Mouse (Mus musculus): ENCODE measurements around the gene Rnf216. TPM values are rescaled to one million over a fixed set of nuclear protein-coding genes. Genes with fewer than 3 reads are reported as not detected.
A peak's percentile ranks its signal among the peaks of the same experiment; 100 is the strongest.

Gene Rnf216
- polyA plus RNA-seq, 1 experiment from 2014 or later: 26.9 TPM

- Histone ChIP-seq H3K27me3 (replicated peaks; ENCODE audit: control insufficient read depth, insufficient read depth, low read length) (no peaks in the 10 kb centered on the region), H3K9me3 (replicated peaks; ENCODE audit: control insufficient read depth, low read length) (no peaks in the 10 kb centered on the region), H3K4me2 (ENCODE audit: low read length) (no peak overlapping the region), H3K36me3 (ENCODE audit: control insufficient read depth, insufficient read depth, low read length) (0 out of 2 replicates have a peak, but pooled peaks cover 3% of the 10 kb centered on the region), H3K9ac (ENCODE audit: low read length) (no peak overlapping the region; the same call in 1 of the 2 replicates), H3K27ac (ENCODE audit: low read depth, low read length) (peak overlapping the region; percentile 3; the same call in 1 of the 2 replicates), H3K4me3 (ENCODE audit: low read depth, low read length) (no peak overlapping the region), H3K4me1 (ENCODE audit: control insufficient read depth, insufficient read depth, low read length) (peaks cover 13% of the 10 kb centered on the region)
- 57% methylated on average over 5 of the region's 5 CpGs for WGBS
- DNase-seq (ENCODE audit: low spot score) (peak; percentile 33), ATAC-seq (no peak; the same call in 1 of the 2 replicates)
Measured at GRCm38 (mm10) chr5:143053132-143053972, 59.4 kb downstream of the Rnf216 start.

- H3K27me3 ChIP-seq (replicated peaks; ENCODE audit: control insufficient read depth, insufficient read depth, low read length): no peaks in the 10 kb centered on the region
- no peak overlapping the region for H3K27ac ChIP-seq (ENCODE audit: low read depth, low read length)
- no peak overlapping the region for H3K4me2 ChIP-seq (ENCODE audit: low read length)
- H3K9ac ChIP-seq (ENCODE audit: low read length): no peak overlapping the region
- DNase-seq (ENCODE audit: low spot score): no peak
- no peaks in the 10 kb centered on the region for H3K9me3 ChIP-seq (replicated peaks; ENCODE audit: control insufficient read depth, low read length)
- H3K4me3 ChIP-seq (ENCODE audit: low read depth, low read length): no peak overlapping the region
- H3K36me3 ChIP-seq (ENCODE audit: control insufficient read depth, insufficient read depth, low read length): 0 out of 2 replicates have a peak, but pooled peaks cover 1% of the 10 kb centered on the region
- peaks cover 20% of the 10 kb centered on the region for H3K4me1 ChIP-seq (ENCODE audit: control insufficient read depth, insufficient read depth, low read length)
- WGBS: 92% methylated on average over 2 of the region's 2 CpGs
- ATAC-seq: no peak
Measured at GRCm38 (mm10) chr5:143052677-143053076, 60.1 kb downstream of the Rnf216 start.

- Histone ChIP-seq H3K36me3 (ENCODE audit: control insufficient read depth, insufficient read depth, low read length) (no peaks in the 10 kb centered on the region), H3K4me2 (ENCODE audit: low read length) (no peak overlapping the region), H3K9ac (ENCODE audit: low read length) (no peak overlapping the region), H3K4me3 (ENCODE audit: low read depth, low read length) (no peak overlapping the region), H3K4me1 (ENCODE audit: control insufficient read depth, insufficient read depth, low read length) (peaks cover 21% of the 10 kb centered on the region), H3K27me3 (replicated peaks; ENCODE audit: control insufficient read depth, insufficient read depth, low read length) (no peaks in the 10 kb centered on the region), H3K27ac (ENCODE audit: low read depth, low read length) (no peak overlapping the region), H3K9me3 (replicated peaks; ENCODE audit: control insufficient read depth, low read length) (no peaks in the 10 kb centered on the region)
- 91% methylated on average over 6 of the region's 6 CpGs for WGBS
- no peak for ATAC-seq
- no peak for DNase-seq (ENCODE audit: low spot score)
Measured at GRCm38 (mm10) chr5:143051851-143052250, 60.9 kb downstream of the Rnf216 start.

- WGBS: 44% methylated on average over 5 of the region's 5 CpGs
- H3K4me3 ChIP-seq (ENCODE audit: low read depth, low read length): no peak overlapping the region
- no peaks in the 10 kb centered on the region for H3K9me3 ChIP-seq (replicated peaks; ENCODE audit: control insufficient read depth, low read length)
- H3K4me1 ChIP-seq (ENCODE audit: control insufficient read depth, insufficient read depth, low read length): peaks cover 21% of the 10 kb centered on the region
- ATAC-seq (no peak), DNase-seq (ENCODE audit: low spot score) (peak; percentile 10)
- no peak overlapping the region for H3K4me2 ChIP-seq (ENCODE audit: low read length)
- no peaks in the 10 kb centered on the region for H3K27me3 ChIP-seq (replicated peaks; ENCODE audit: control insufficient read depth, insufficient read depth, low read length)
- H3K36me3 ChIP-seq (ENCODE audit: control insufficient read depth, insufficient read depth, low read length): no peaks in the 10 kb centered on the region
- H3K9ac ChIP-seq (ENCODE audit: low read length): no peak overlapping the region
- peak overlapping the region; percentile 45; the same call in 1 of the 2 replicates for H3K27ac ChIP-seq (ENCODE audit: low read depth, low read length)
Measured at GRCm38 (mm10) chr5:143050273-143050672, 62.5 kb downstream of the Rnf216 start.

- DNase-seq (ENCODE audit: low spot score) (peak; percentile 79), ATAC-seq (no peak)
- Histone ChIP-seq H3K27ac (ENCODE audit: low read depth, low read length) (peak overlapping the region; percentile 86; the same call in 1 of the 2 replicates), H3K27me3 (replicated peaks; ENCODE audit: control insufficient read depth, insufficient read depth, low read length) (no peaks in the 10 kb centered on the region), H3K9ac (ENCODE audit: low read length) (no peak overlapping the region), H3K4me2 (ENCODE audit: low read length) (no peak overlapping the region), H3K9me3 (replicated peaks; ENCODE audit: control insufficient read depth, low read length) (no peaks in the 10 kb centered on the region), H3K4me3 (ENCODE audit: low read depth, low read length) (no peak overlapping the region), H3K36me3 (ENCODE audit: control insufficient read depth, insufficient read depth, low read length) (no peaks in the 10 kb centered on the region), H3K4me1 (ENCODE audit: control insufficient read depth, insufficient read depth, low read length) (peaks cover 21% of the 10 kb centered on the region)
- WGBS: 15% methylated on average over 4 of the region's 4 CpGs
Measured at GRCm38 (mm10) chr5:143049746-143050145, 63.0 kb downstream of the Rnf216 start.

GRCm38 (mm10) chr5:143049013-143049385, 63.8 kb downstream of the Rnf216 start:
- no peaks in the 10 kb centered on the region for H3K9me3 ChIP-seq (replicated peaks; ENCODE audit: control insufficient read depth, low read length)
- WGBS: 79% methylated on average over 1 of the region's 1 CpGs
- peaks cover 21% of the 10 kb centered on the region for H3K4me1 ChIP-seq (ENCODE audit: control insufficient read depth, insufficient read depth, low read length)
- H3K4me3 ChIP-seq (ENCODE audit: low read depth, low read length): no peak overlapping the region
- ATAC-seq (no peak), DNase-seq (ENCODE audit: low spot score) (no peak)
- H3K27me3 ChIP-seq (replicated peaks; ENCODE audit: control insufficient read depth, insufficient read depth, low read length): no peaks in the 10 kb centered on the region
- H3K9ac ChIP-seq (ENCODE audit: low read length): no peak overlapping the region
- no peak overlapping the region for H3K4me2 ChIP-seq (ENCODE audit: low read length)
- no peaks in the 10 kb centered on the region for H3K36me3 ChIP-seq (ENCODE audit: control insufficient read depth, insufficient read depth, low read length)
- peak overlapping the region; percentile 86 for H3K27ac ChIP-seq (ENCODE audit: low read depth, low read length)

GRCm38 (mm10) chr5:143048232-143049012, 64.4 kb downstream of the Rnf216 start:
- Histone ChIP-seq H3K4me2 (ENCODE audit: low read length) (no peak overlapping the region), H3K9me3 (replicated peaks; ENCODE audit: control insufficient read depth, low read length) (no peaks in the 10 kb centered on the region), H3K27me3 (replicated peaks; ENCODE audit: control insufficient read depth, insufficient read depth, low read length) (no peaks in the 10 kb centered on the region), H3K9ac (ENCODE audit: low read length) (peak overlapping the region; percentile 9; the same call in 1 of the 2 replicates), H3K4me3 (ENCODE audit: low read depth, low read length) (no peak overlapping the region), H3K36me3 (ENCODE audit: control insufficient read depth, insufficient read depth, low read length) (no peaks in the 10 kb centered on the region), H3K4me1 (ENCODE audit: control insufficient read depth, insufficient read depth, low read length) (peaks cover 21% of the 10 kb centered on the region), H3K27ac (ENCODE audit: low read depth, low read length) (peak overlapping the region; percentile 86)
- ATAC-seq (peak; percentile 75), DNase-seq (ENCODE audit: low spot score) (peak; percentile 78)

- ATAC-seq (no peak), DNase-seq (ENCODE audit: low spot score) (no peak)
- H3K4me2 ChIP-seq (ENCODE audit: low read length): no peak overlapping the region
- H3K27me3 ChIP-seq (replicated peaks; ENCODE audit: control insufficient read depth, insufficient read depth, low read length): no peaks in the 10 kb centered on the region
- peak overlapping the region; percentile 86; the same call in 1 of the 2 replicates for H3K27ac ChIP-seq (ENCODE audit: low read depth, low read length)
- H3K36me3 ChIP-seq (ENCODE audit: control insufficient read depth, insufficient read depth, low read length): no peaks in the 10 kb centered on the region
- no peaks in the 10 kb centered on the region for H3K9me3 ChIP-seq (replicated peaks; ENCODE audit: control insufficient read depth, low read length)
- H3K4me3 ChIP-seq (ENCODE audit: low read depth, low read length): no peak overlapping the region
- H3K9ac ChIP-seq (ENCODE audit: low read length): no peak overlapping the region
- peaks cover 21% of the 10 kb centered on the region for H3K4me1 ChIP-seq (ENCODE audit: control insufficient read depth, insufficient read depth, low read length)
- WGBS: 90% methylated on average over 1 of the region's 1 CpGs
Measured at GRCm38 (mm10) chr5:143047586-143047985, 65.2 kb downstream of the Rnf216 start.

Data from forebrain, embryonic 14.5 days (tissue).